Mouse (Mus musculus) lung, adult 2 months (tissue): ENCODE data around the gene Vrk3.

Experiments used
- CTCF ChIP-seq: fragments of 200-500 bp; IDR thresholded peaks from 2 replicates; pipeline ENCODE4 v1.5.1; 2011; ENCODE audit warnings: mild to moderate bottlenecking, low read length, control low read depth; ENCODE audit not compliant: insufficient read depth
- POLR2A ChIP-seq: fragments of 200-500 bp; IDR thresholded peaks from 2 replicates; pipeline ENCODE4 v1.6.1; 2011; ENCODE audit warnings: low read depth, mild to moderate bottlenecking, control low read depth, low read length, borderline replicate concordance; ENCODE audit errors: extremely low read depth

GRCm38 (mm10) chr7:44768129-44768528, 19.9 kb downstream of the Vrk3 start:
- TF ChIP-seq CTCF (no peak), POLR2A (no peak)
